12 mouse cellular contexts compared by ENCODE assay signal in genomic region chr5:121172835-121173234, GRCm38 (mm10). TPM values are rescaled to one million over a fixed set of nuclear protein-coding genes. Genes with fewer than 3 reads are reported as not detected.
DNase-seq lines count a peak whose midpoint lies in the region; ATAC-seq and TF ChIP-seq lines count a peak whose summit lies in the region.
"Had no signal": no experiment of that assay in that cellular context is flagged by ENCODE, and none has a peak within 500 bp of the region (broad histone marks: within the 10 kb centered on the region; RNA-seq: fewer than 3 reads in every experiment).

No protein-coding gene starts in this region.

- 80% methylated on average over 4 of the region's 4 CpGs for WGBS in lung, embryonic 14.5 days

- 0 out of 2 replicates have a peak, but pooled peaks have one; percentile 10 for TF ChIP-seq CTCF in lung, embryonic 14.5 days (IDR thresholded peaks at IDR 0.05; ENCODE audit: low read depth)
- TF ChIP-seq CTCF in Patski (IDR thresholded peaks at IDR 0.05) = peak; percentile 64

- H3K27ac ChIP-seq in lung, embryonic 14.5 days (ENCODE audit: low read depth) = no peak overlapping the region
- H3K27ac ChIP-seq: forebrain, embryonic 13.5 days; heart, embryonic 15.5 days; midbrain, embryonic 12.5 days had no signal

- in situ Hi-C loops in Patski (cut with MboI; ENCODE audit: low pct_unique_long_range_greater_than_20kb) = no loop called here

- ATAC-seq in lung, embryonic 14.5 days (ENCODE audit: insufficient read depth) = no peak
- ATAC-seq in Patski = no peak
- ATAC-seq in inflammation-experienced regulatory T-cells, adult 6 months = peak; percentile 53
- ATAC-seq: forebrain, embryonic 13.5 days had no signal

- H3K4me2 ChIP-seq in lung, embryonic 14.5 days = no peak overlapping the region
- H3K4me2 ChIP-seq: forebrain, embryonic 13.5 days; heart, embryonic 15.5 days; midbrain, embryonic 12.5 days had no signal

- no peak overlapping the region for H3K4me3 ChIP-seq in lung, embryonic 14.5 days (ENCODE audit: low read depth, low read length)
- H3K4me3 ChIP-seq: forebrain, embryonic 13.5 days; heart, embryonic 15.5 days; midbrain, embryonic 12.5 days had no signal

- no peaks in the 10 kb centered on the region for H3K27me3 ChIP-seq in lung, embryonic 14.5 days (ENCODE audit: insufficient read depth, low read length)
- H3K27me3 ChIP-seq in Patski = no peaks in the 10 kb centered on the region
- H3K27me3 ChIP-seq: forebrain, embryonic 13.5 days; heart, embryonic 15.5 days; midbrain, embryonic 12.5 days had no signal

- peaks cover 24% of the 10 kb centered on the region for H3K36me3 ChIP-seq in lung, embryonic 14.5 days (ENCODE audit: insufficient read depth)

- H3K9ac ChIP-seq in lung, embryonic 14.5 days = no peak overlapping the region
- H3K9ac ChIP-seq: forebrain, embryonic 13.5 days; heart, embryonic 15.5 days; midbrain, embryonic 12.5 days had no signal

- no peaks in the 10 kb centered on the region for H3K9me3 ChIP-seq in lung, embryonic 14.5 days (ENCODE audit: low read depth, low read length)
- H3K9me3 ChIP-seq: forebrain, embryonic 13.5 days; heart, embryonic 15.5 days; midbrain, embryonic 12.5 days had no signal

- no peaks in the 10 kb centered on the region for H3K4me1 ChIP-seq in lung, embryonic 14.5 days (ENCODE audit: insufficient read depth)
- H3K4me1 ChIP-seq: forebrain, embryonic 13.5 days; midbrain, embryonic 12.5 days had no signal

- CTCF ChIA-PET in Patski (lab: Charles Lee) = interaction anchor here (0.8 to 3.0 kb wide), 4 partner anchors 8 to 17 kb away, joined by 3 to 13 read pairs (median 5); no protein-coding TSS in a partner anchor

- intact Hi-C loops in left cerebral cortex, postnatal 36 days (cut with DNase I) = loop anchor here (5.0 to 10.0 kb wide), 2 partner anchors 221 to 378 kb away; partner anchors contain the start of gene Oas1e

- POLR2A ChIA-PET in Patski (lab: Charles Lee) = no interaction called here

- peak; percentile 40 for DNase-seq in gastrocnemius, adult 18-20 months (ENCODE audit: low spot score)
- DNase-seq in gastrocnemius, postnatal 10 days = no peak
- peak; percentile 6 for DNase-seq in lung, embryonic 14.5 days
- DNase-seq in lung, postnatal 4 days = no peak
- no peak for DNase-seq in Patski (ENCODE audit: low read depth, low spot score)
- no peak for DNase-seq in left cerebral cortex, postnatal 36 days (ENCODE audit: low spot score in 2 of 2)
- DNase-seq in gastrocnemius, postnatal 4 days (ENCODE audit: low spot score in 2 of 2) = no peak
- DNase-seq: right cerebral cortex, postnatal 14 days had no signal

RNA-seq across cellular contexts. Expression of gene Ptpn11, which starts 18.4 kb away (rescaled TPM):
- total RNA-seq in gastrocnemius, adult 18-20 months (2021) = 10 to 100 TPM; 58.2 to 78.2 TPM
- 10 to 100 TPM; 68.7 to 72.8 TPM for total RNA-seq in gastrocnemius, postnatal 10 days (2021)
- polyA plus RNA-seq in lung, embryonic 14.5 days (2014; fragmentation: Nextera tagmentation; extraction: Ambion mirVana) = 25.6 and 26.6 TPM in 2 replicates
- 131 TPM for polyA plus RNA-seq in Patski (2021)
- 10 to 100 TPM in 2 of 3 experiments, 1 to 10 TPM in 1; 9.8 to 16.6 (median 13.3) TPM for polyA plus RNA-seq in inflammation-experienced regulatory T-cells, adult 6 months (2017; shearing (Covaris generic))
- total RNA-seq in left cerebral cortex, postnatal 36 days (2021) = 10 to 100 TPM; 93.7 to 99.3 TPM
- 10 to 100 TPM; 82.3 to 85.0 TPM for total RNA-seq in gastrocnemius, postnatal 4 days (2021)

RNA-seq across cellular contexts. Expression of gene Rpl6, which starts 31.4 kb away (rescaled TPM):
- total RNA-seq in gastrocnemius, adult 18-20 months (2021) = 100 to 1,000 TPM; 465 to 471 TPM
- 100 to 1,000 TPM; 744 to 776 TPM for total RNA-seq in gastrocnemius, postnatal 10 days (2021)
- 673 and 709 TPM in 2 replicates for polyA plus RNA-seq in lung, embryonic 14.5 days (2014; fragmentation: Nextera tagmentation; extraction: Ambion mirVana)
- polyA plus RNA-seq in Patski (2021) = 1,368 TPM
- 1,000 to 10,000 TPM; 1,376 to 1,988 (median 1,894) TPM for polyA plus RNA-seq in inflammation-experienced regulatory T-cells, adult 6 months (2017; shearing (Covaris generic))
- total RNA-seq in left cerebral cortex, postnatal 36 days (2021) = 100 to 1,000 TPM; 401 to 441 TPM
- total RNA-seq in gastrocnemius, postnatal 4 days (2021) = 100 to 1,000 TPM; 868 to 943 TPM

RNA-seq across cellular contexts. Expression of gene Hectd4, which starts 47.2 kb away (rescaled TPM):
- 10 to 100 TPM; 11.3 to 11.8 TPM for total RNA-seq in gastrocnemius, adult 18-20 months (2021)
- 10 to 100 TPM; 12.7 to 16.6 TPM for total RNA-seq in gastrocnemius, postnatal 10 days (2021)
- polyA plus RNA-seq in lung, embryonic 14.5 days (2014; fragmentation: Nextera tagmentation; extraction: Ambion mirVana) = 6.8 and 7.1 TPM in 2 replicates
- 13.7 TPM for polyA plus RNA-seq in Patski (2021)
- 1 to 10 TPM; 4.4 to 8.7 (median 8.2) TPM for polyA plus RNA-seq in inflammation-experienced regulatory T-cells, adult 6 months (2017; shearing (Covaris generic))
- total RNA-seq in left cerebral cortex, postnatal 36 days (2021) = 100 to 1,000 TPM; 180 to 207 TPM
- 10 to 100 TPM; 17.3 to 20.3 TPM for total RNA-seq in gastrocnemius, postnatal 4 days (2021)

Comparison
In these comparisons a context has a peak if more than half of its experiments do, and no peak if none do; other contexts are left out.
1. DNase-seq: peak in gastrocnemius, adult 18-20 months (single experiment) and lung, embryonic 14.5 days (single experiment); none in gastrocnemius, postnatal 10 days (single experiment), lung, postnatal 4 days (0 of 2), Patski (single experiment), left cerebral cortex, postnatal 36 days (0 of 2) and gastrocnemius, postnatal 4 days (0 of 2).
2. RNA of gene Hectd4, which starts 47.2 kb away (total RNA-seq): 180 to 207 TPM in left cerebral cortex, postnatal 36 days; 17.3 to 20.3 TPM in gastrocnemius, postnatal 4 days, 12.7 to 16.6 TPM in gastrocnemius, postnatal 10 days and 11.3 to 11.8 TPM in gastrocnemius, adult 18-20 months; every median in the first group is over 4 times any median in the second.